Mouse (Mus musculus) mature B cell (primary cell): ENCODE results near the gene Rock2.

Experiments used
- in situ Hi-C: fragments of 300-500 bp; cut with MboI; formaldehyde crosslinking; loops from 2 replicates; pipeline ENCODE4 v1.14.3; 2019

Gene Rock2

DNA sequence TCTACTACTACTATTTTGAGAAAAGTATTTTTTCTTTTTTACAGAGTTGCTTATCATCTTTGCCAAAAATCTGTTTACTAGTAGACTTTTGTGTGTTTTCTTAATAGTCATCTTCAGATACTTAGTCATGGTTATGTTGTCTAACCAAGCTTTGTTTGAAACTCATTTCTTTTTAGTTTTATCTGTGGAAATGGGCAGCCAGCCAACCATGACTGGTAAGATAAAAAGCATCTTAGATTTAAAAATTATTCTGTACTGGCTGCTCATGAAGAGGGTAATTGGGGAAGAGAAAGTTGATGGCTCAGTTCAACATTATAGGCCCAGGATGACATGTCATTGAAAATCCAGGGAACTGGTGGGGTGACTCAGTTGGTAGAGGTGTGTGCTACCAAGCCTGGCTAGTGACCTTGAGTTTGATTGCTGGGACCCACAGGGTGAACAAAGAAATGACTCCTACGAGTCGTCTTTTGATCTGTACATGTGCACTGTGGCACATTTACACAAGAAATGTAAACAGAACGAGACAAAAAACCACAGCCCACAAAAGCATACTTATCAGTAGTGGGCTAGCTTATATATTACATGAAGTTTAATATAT, 6.0 kb downstream of the Rock2 start:
- in situ Hi-C loops = no loop called here

DNA sequence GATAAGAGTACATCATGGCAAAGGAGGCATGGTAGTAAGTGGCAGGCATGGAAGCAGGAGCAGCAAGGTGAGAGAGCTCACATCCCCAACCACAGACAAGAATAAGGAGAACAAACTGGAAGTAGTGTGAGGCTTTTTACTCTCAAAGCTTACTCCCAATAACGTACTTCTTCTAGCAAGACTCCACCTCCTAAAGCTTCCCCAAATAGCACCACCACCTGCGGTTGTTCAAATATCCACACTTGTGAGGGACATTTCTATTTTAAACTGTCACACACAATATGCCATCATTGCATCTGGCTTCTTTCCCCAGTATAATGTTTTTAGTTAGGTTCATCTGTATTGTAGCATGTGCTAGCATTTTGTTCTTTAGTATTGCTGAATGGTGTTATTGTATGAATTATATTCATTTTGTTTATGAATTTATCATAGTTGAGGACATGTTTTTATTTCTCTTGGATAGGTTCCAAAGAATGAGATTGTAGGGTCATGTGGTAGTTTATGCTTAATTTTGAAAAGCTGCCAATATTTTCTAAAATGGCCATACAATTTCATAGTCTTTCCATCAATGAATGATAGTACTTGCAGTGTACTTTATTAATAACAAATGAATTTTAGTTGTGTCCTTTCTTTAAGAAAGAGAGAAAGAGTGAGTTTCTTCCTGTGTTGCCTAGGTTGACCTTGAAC, 9.4 kb downstream of the Rock2 start:
- in situ Hi-C loops = no loop called here

DNA sequence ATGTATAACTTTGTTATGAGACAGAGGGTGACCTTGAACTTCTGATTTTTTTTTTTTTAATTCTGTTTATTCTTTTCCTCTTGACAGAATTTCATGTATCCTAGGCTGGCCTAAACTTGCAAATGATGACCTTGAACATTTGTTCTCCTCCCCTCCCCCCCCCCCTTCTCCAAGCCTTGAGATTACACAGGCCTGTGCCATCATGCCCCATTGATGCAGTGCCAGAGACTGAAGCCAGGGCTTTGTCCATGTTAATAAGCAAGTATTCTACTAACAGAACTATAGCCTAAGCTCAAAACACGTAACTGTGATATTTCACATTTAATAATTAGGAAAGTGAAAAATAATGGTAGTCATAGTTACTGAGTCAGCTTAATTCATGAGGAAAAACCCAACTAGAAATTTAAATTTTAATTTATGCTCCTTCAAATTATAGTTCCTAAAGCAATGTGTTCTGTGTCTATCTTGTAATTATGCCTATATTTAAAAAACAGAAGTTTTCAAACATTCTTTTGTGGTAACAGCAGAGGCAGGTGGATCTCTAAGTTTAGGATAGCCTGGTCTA, 12.7 kb downstream of the Rock2 start:
- in situ Hi-C loops = no loop called here

DNA sequence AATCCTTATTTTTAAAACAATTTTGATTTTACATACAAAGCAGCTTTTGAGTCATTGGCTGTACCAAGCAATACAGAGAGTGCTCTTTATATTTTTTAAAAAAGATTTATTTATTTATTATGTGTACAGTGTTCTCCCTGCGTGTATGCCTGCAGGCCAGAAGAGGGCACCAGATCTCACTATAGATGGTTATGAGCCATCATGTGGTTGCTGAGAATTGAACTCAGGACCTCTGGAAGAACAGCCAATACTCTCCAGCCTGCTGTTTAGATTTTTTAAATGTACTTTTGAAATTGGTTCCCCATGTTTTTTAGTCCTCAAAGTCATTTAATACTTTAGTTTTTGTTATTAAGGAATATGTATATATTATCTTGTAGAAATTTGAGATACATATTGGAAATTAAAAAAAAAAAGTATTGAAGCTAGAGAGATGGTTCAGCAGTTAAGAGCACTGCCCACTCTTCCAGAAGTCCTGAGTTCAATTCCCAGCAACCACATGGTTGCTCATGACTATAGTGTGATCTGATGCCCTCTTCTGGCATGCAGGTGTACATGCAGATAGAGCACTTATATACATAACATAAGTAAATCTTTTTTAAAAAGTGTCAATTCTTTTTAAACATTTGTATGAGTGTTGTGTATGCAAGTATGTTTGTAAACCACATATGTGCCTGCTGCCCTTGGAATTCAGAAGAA, 13.4 kb downstream of the Rock2 start:
- in situ Hi-C loops = no loop called here

DNA sequence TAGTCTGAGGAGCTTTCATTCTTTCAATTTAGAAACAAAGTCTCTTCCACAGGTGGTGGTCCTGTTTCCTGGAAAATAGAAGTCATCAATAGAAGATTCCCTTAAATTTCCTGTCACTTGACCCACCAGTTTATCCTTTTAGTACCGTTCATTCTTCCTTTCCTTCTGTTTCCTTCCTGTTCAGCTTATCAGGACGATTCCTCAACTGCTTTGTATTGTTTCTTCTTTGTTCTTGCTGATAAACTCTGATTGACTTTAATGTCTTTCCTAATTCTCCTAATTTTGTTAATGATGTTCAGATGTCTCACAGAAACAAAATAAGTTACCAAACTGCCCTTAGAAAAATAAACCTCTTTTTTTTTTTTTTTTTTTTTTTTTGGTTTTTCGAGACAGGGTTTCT, 16.8 kb downstream of the Rock2 start:
- in situ Hi-C loops = no loop called here

DNA sequence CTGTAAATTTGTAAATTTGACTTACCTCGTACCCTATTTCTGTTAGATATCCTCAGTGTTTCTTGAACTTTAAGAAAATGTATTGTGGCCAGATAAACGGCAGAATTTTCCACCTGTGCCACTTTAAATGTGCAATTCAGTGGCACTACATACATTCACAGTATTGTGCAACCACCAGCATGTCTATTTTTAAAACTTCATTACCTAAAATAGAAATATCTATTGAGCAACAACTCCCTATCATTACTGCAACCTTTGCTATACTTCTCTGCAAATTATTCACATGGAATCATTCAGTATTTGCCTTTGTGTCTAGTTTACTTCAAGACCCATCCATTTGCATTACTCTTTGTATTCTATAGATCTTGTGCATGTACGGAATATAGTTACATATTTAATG, 17.9 kb downstream of the Rock2 start:
- in situ Hi-C loops = no loop called here

DNA sequence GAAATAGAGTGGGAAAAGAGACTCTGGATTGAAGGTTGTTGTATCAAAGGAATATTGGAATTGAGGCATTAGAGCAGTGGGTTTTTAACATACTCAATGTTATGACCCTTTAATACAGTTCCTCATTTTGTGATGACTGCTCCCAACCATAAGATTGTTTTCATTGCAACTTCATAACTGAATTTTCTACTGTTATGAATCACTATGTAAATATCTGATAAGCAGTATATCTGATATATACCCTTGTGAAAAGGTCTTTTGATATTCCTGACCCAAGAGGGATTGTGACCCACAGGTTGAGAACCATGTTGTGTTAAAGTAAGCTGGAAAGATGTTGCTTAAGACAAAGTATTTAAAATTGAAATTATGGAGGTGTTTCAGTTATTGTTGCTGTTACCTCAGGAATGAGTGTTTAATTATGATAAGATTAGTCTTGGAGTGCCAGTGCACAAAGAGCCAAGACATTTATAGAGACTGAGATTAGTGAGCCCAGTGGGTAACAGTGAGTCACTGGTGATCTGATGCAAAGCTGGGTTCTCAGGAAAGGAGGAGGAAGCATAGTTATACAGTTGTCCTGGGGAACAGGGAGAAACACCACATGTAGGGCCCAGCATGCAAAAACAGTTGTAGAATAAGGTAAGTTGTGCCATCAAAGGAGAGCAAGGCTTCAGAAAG, 25.6 kb downstream of the Rock2 start:
- in situ Hi-C loops = no loop called here

DNA sequence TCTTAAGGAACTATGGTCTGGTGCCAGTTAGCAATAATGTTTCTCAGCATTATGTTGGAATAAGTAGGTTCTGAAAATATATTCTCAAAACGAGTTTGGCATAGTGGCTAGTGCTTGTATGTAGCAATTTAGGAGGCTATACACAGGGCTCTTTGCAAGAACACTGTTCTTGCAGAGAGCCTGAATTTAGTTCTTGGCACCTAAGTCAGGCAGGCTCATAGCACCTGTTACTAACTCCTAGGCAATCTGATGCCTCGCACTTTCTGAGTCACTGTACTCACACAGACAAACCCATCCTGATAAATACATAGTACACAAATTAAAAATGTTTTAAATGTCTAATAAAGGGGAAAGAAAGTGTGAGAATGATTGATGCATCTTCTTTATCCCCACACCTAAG, 33.2 kb downstream of the Rock2 start:
- in situ Hi-C loops = no loop called here

DNA sequence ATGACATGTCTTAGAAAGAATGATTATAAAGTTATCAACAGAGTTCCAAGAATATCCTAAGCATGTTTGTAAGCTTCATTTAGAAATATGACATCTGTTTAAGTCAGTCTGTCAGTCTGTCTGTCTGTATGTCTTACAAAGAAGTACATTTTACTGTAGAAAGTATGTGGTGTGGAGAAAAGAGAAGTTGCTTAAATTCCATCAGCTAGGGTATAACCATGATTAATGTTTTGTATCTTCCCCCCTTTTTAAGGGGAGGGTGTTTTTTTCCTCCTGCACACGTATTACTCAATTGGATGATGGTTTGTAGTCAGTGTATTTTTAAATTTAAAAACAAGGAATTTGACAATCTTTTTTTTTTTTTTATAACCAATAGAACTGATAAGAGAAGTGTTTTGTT, 39.7 kb downstream of the Rock2 start:
- in situ Hi-C loops = no loop called here

DNA sequence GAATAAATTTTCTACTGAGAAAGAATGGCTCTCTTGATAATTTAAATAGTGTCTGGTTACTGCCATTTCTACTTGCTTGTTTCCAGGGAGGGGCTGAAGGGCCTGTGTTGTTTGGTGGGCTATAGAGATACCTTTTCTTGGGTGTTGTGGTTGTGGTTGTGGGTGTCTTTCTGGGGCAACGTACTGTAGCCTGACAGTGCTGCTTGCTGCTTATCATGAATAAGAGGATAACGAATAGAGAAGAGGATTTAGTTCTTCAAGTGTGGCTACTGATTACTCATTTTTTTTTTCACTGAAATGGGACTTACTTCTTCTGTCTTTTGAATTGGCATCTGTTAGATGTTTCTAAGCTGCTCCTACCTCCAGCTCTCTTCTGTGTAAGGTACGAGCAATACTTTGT, 47.3 kb downstream of the Rock2 start:
- in situ Hi-C loops = no loop called here

GRCm38 (mm10) chr12:16948239-16948638, 53.5 kb downstream of the Rock2 start:
- in situ Hi-C loops = no loop called here

- in situ Hi-C loops = no loop called here
Measured at GRCm38 (mm10) chr12:16958851-16959250, 64.2 kb downstream of the Rock2 start.

DNA sequence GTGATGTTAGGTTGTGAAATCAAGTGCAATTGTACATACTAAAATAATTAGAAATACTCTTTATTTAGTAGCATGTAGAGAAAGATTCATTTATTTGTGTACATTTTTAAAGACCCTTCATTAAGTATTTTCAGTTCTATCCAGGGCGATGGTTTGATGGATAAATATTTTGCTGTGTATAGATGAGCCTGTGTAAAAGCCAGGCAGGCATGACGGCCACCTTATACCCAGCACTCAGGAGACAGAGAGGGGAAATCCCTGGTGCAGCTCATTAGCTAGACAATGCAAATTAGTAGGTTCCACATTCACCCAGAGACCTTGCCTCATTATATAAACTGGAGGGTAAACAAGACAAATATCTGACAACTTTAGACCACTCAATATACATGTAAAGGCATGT, 68.7 kb downstream of the Rock2 start:
- in situ Hi-C loops = no loop called here

- in situ Hi-C loops = no loop called here
Measured at GRCm38 (mm10) chr12:16966811-16967210, 72.1 kb downstream of the Rock2 start.

- in situ Hi-C loops = no loop called here
Measured at GRCm38 (mm10) chr12:16977120-16977519, 82.4 kb downstream of the Rock2 start.

- in situ Hi-C loops = no loop called here
Measured at GRCm38 (mm10) chr12:16985778-16986177, 91.1 kb downstream of the Rock2 start.

DNA sequence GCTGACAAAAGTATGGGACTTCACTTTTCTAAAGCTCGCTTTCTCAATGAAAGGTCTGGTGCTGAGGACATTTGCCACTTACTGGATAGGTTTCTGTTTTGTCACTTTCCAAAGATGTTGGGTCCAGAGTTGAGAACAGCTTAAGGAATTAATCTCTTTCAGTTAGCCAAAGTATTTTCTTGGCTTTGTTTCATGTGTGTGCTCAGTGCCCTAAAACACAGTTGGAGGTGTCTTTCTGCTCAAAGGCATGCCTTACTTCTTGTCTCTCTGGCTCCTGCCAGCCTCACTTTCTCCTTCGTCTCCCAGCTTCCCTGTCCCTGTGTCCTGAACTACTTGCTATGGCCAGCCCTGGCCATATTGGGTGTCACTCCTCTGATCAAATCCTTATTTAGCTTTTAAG, 96.7 kb downstream of the Rock2 start:
- in situ Hi-C loops = no loop called here

- in situ Hi-C loops = no loop called here
Measured at GRCm38 (mm10) chr12:16992355-16992754, 97.7 kb downstream of the Rock2 start.

GRCm38 (mm10) chr12:16994291-16994690, 99.6 kb downstream of the Rock2 start:
- in situ Hi-C loops = no loop called here

DNA sequence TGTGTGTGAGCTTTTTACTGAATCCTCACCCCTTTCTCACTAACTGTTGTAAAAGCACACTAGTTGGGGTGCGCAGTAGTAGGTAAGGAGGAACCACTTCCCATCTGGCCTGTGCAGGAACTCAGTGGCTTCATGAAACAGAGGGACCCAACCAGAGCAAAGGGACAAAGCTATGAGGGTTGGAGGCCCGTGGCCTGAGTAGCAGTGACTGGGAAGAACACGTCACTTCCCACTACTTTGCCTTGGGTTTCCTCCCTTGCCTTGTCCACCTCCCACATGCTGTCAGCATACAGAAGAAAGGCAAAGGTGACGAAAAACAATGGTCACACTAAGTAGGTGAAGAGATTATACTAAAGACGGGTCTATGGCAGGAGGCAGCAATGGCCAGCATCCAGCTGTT, 101.6 kb downstream of the Rock2 start:
- in situ Hi-C loops = no loop called here

GRCm38 (mm10) chr12:16996886-16997462, 102.3 kb downstream of the Rock2 start:
- in situ Hi-C loops = no loop called here

DNA sequence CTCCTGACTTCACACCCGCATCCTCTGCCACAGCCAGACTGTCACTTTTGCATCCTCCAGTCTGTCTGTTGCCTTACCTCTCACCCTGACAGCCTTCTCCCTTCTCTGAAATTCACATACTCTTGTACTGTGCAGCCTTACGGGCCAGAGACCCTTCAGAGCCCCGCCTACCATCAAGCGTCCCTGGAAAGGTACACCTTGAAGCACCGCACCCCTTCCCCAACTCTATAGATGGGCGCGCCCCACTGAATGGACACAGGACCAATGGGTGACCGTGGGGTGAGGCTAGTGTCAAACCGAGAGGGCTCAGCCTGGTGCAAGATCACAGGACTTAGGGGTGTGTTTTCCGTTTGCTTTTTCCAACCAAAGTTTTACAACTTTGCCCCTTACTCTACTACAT, 104.5 kb downstream of the Rock2 start:
- in situ Hi-C loops = no loop called here
